Mouse (Mus musculus) forebrain, embryonic 11.5 days (tissue): Measurements from ENCODE around the gene Cenpb. TPM values are rescaled to one million over a fixed set of nuclear protein-coding genes. Genes with fewer than 3 reads are reported as not detected.

Experiments
- ATAC-seq: fragments of 200-750 bp; cut with Nextera tagmentation; replicated peaks from 2 replicates; pipeline ENCODE4 v1.8.0; 2017; ENCODE audit warnings: moderate TSS enrichment; ENCODE audit not compliant: low FRiP score
- DNase-seq: peaks from one replicate; pipeline ENCODE4 v3.0.0-alpha.2; 2017; ENCODE audit warnings: low spot score
- H3K27ac ChIP-seq: fragments of 300-500 bp; sonication (generic); 2 replicates; pipeline ENCODE4 v1.5.1; 2014; ENCODE audit warnings: low read depth, low read length
- H3K27me3 ChIP-seq: fragments of 300-500 bp; sonication (generic); 2 replicates; pipeline ENCODE4 v1.6.1; 2014; ENCODE audit warnings: mild to moderate bottlenecking, low read length, mixed read lengths; ENCODE audit not compliant: control insufficient read depth, insufficient read depth
- H3K36me3 ChIP-seq: fragments of 300-500 bp; sonication (generic); 2 replicates; pipeline ENCODE4 v1.6.1; 2014; ENCODE audit warnings: mild to moderate bottlenecking, low read length, moderate library complexity, mixed read lengths; ENCODE audit not compliant: control insufficient read depth, insufficient read depth
- H3K4me1 ChIP-seq: fragments of 300-500 bp; sonication (generic); replicated peaks from 2 replicates; pipeline ENCODE4 v1.6.1; 2014; ENCODE audit warnings: low read length, mixed read lengths; ENCODE audit not compliant: control insufficient read depth, insufficient read depth
- H3K4me2 ChIP-seq: fragments of 300-500 bp; sonication (generic); 2 replicates; pipeline ENCODE4 v1.6.1; 2014; ENCODE audit warnings: low read depth, mild to moderate bottlenecking, low read length, moderate library complexity, mixed read lengths; ENCODE audit not compliant: severe bottlenecking
- H3K4me3 ChIP-seq: fragments of 300-500 bp; sonication (generic); 2 replicates; pipeline ENCODE4 v1.5.1; 2014; ENCODE audit warnings: low read depth, low read length
- H3K9ac ChIP-seq: fragments of 300-500 bp; sonication (generic); 2 replicates; pipeline ENCODE4 v1.6.1; 2014; ENCODE audit warnings: low read length
- H3K9me3 ChIP-seq: fragments of 300-500 bp; sonication (generic); 2 replicates; pipeline ENCODE4 v1.6.1; 2016; ENCODE audit warnings: low read length, mixed read lengths; ENCODE audit not compliant: control insufficient read depth
- WGBS: fragments of 180-500 bp; shearing (Covaris S2); extraction: QIAGEN DNeasy Blood & Tissue Kit; methylation state at CpG from one replicate; pipeline ENCODE4 v1.1.7; 2014; 5-methylcytosine and 5-hydroxymethylcytosine counted together
- polyA plus RNA-seq: library from polyadenylated mRNA; unstranded; fragments of >200 nt; fragmentation: Nextera tagmentation; extraction: Ambion mirVana; gene quantifications from 2 replicates; pipeline ENCODE4 v1.2.1, GENCODE M21; 2014

The Cenpb gene
- polyA plus RNA-seq, 1 experiment from 2014 or later, result 12.3 TPM

GRCm38 (mm10) chr2:131176491-131176890 lies 3.4 kb downstream of the Cenpb start:
- 74% methylated on average over 5 of the region's 5 CpGs for WGBS
- Histone ChIP-seq H3K4me2 (peak overlapping the region; percentile 3; the same call in 1 of the 2 replicates), H3K27me3 (peaks cover 16% of the 10 kb centered on the region), H3K9me3 (no peaks in the 10 kb centered on the region), H3K36me3 (no peaks in the 10 kb centered on the region; the same call in 1 of the 2 replicates), H3K27ac (no peak overlapping the region), H3K4me3 (no peak overlapping the region), H3K9ac (0 out of 2 replicates have a peak overlapping the region, but pooled peaks have one; percentile 13), H3K4me1 (peaks cover 20% of the 10 kb centered on the region)
- ATAC-seq (no peak), DNase-seq (no peak)

GRCm38 (mm10) chr2:131175945-131176309 lies 3.9 kb downstream of the Cenpb start:
- Histone ChIP-seq H3K4me1 (peaks cover 23% of the 10 kb centered on the region), H3K9me3 (no peaks in the 10 kb centered on the region), H3K9ac (no peak overlapping the region), H3K36me3 (no peaks in the 10 kb centered on the region; the same call in 1 of the 2 replicates), H3K4me3 (no peak overlapping the region), H3K4me2 (no peak overlapping the region), H3K27ac (no peak overlapping the region; the same call in 1 of the 2 replicates), H3K27me3 (peaks cover 21% of the 10 kb centered on the region)
- no peak for DNase-seq
- WGBS, result 94% methylated on average over 1 of the region's 1 CpGs
- ATAC-seq, result no peak

GRCm38 (mm10) chr2:131175286-131175944 lies 4.5 kb downstream of the Cenpb start:
- Histone ChIP-seq H3K36me3 (no peaks in the 10 kb centered on the region; the same call in 1 of the 2 replicates), H3K27ac (no peak overlapping the region; the same call in 1 of the 2 replicates), H3K4me2 (no peak overlapping the region), H3K4me3 (no peak overlapping the region), H3K27me3 (peaks cover 23% of the 10 kb centered on the region), H3K9ac (no peak overlapping the region), H3K4me1 (peaks cover 23% of the 10 kb centered on the region), H3K9me3 (no peaks in the 10 kb centered on the region)
- DNase-seq, result no peak
- no peak for ATAC-seq
- 68% methylated on average over 3 of the region's 3 CpGs for WGBS

GRCm38 (mm10) chr2:131174700-131175099 lies 5.2 kb downstream of the Cenpb start:
- H3K36me3 ChIP-seq, result no peaks in the 10 kb centered on the region; the same call in 1 of the 2 replicates
- peaks cover 23% of the 10 kb centered on the region for H3K4me1 ChIP-seq
- H3K27ac ChIP-seq, result no peak overlapping the region
- H3K9me3 ChIP-seq, result no peaks in the 10 kb centered on the region
- H3K9ac ChIP-seq, result no peak overlapping the region; the same call in 1 of the 2 replicates
- peak; percentile 67 for ATAC-seq
- peak overlapping the region; percentile 33 for H3K4me3 ChIP-seq
- WGBS, result 5% methylated on average over 11 of the region's 11 CpGs
- DNase-seq, result peak; percentile 69
- H3K27me3 ChIP-seq, result peaks cover 25% of the 10 kb centered on the region
- peak overlapping the region; percentile 81 for H3K4me2 ChIP-seq

- Histone ChIP-seq H3K27ac (no peak overlapping the region), H3K27me3 (peaks cover 25% of the 10 kb centered on the region), H3K9me3 (no peaks in the 10 kb centered on the region), H3K36me3 (no peaks in the 10 kb centered on the region; the same call in 1 of the 2 replicates), H3K4me1 (peaks cover 11% of the 10 kb centered on the region), H3K4me3 (no peak overlapping the region), H3K4me2 (no peak overlapping the region), H3K9ac (no peak overlapping the region)
- ATAC-seq (no peak), DNase-seq (no peak)
- 45% methylated on average over 9 of the region's 9 CpGs for WGBS
Measured at GRCm38 (mm10) chr2:131172322-131172721, 7.5 kb downstream of the Cenpb start.

GRCm38 (mm10) chr2:131171401-131172104 lies 8.3 kb downstream of the Cenpb start:
- Histone ChIP-seq H3K4me1 (peaks cover 4% of the 10 kb centered on the region), H3K9me3 (no peaks in the 10 kb centered on the region), H3K4me2 (peak overlapping the region; percentile 29; the same call in 1 of the 2 replicates), H3K27ac (no peak overlapping the region), H3K9ac (0 out of 2 replicates have a peak overlapping the region, but pooled peaks have one; percentile 16), H3K4me3 (no peak overlapping the region), H3K27me3 (peaks cover 25% of the 10 kb centered on the region), H3K36me3 (no peaks in the 10 kb centered on the region; the same call in 1 of the 2 replicates)
- ATAC-seq, result no peak
- 4% methylated on average over 43 of the region's 43 CpGs for WGBS
- no peak for DNase-seq

- ATAC-seq, result no peak
- Histone ChIP-seq H3K36me3 (no peaks in the 10 kb centered on the region; the same call in 1 of the 2 replicates), H3K4me2 (no peak overlapping the region), H3K4me3 (no peak overlapping the region), H3K9me3 (no peaks in the 10 kb centered on the region), H3K27me3 (peaks cover 25% of the 10 kb centered on the region), H3K9ac (0 out of 2 replicates have a peak overlapping the region, but pooled peaks have one; percentile 10), H3K4me1 (peaks cover 4% of the 10 kb centered on the region; the same call in 1 of the 2 replicates), H3K27ac (no peak overlapping the region)
- WGBS, result 11% methylated on average over 9 of the region's 9 CpGs
- DNase-seq, result no peak
Measured at GRCm38 (mm10) chr2:131170936-131171335, 8.9 kb downstream of the Cenpb start.

- H3K9me3 ChIP-seq, result no peaks in the 10 kb centered on the region
- no peak for DNase-seq
- H3K27me3 ChIP-seq, result peaks cover 25% of the 10 kb centered on the region
- peaks cover 4% of the 10 kb centered on the region; the same call in 1 of the 2 replicates for H3K4me1 ChIP-seq
- 48% methylated on average over 1 of the region's 1 CpGs for WGBS
- H3K36me3 ChIP-seq, result no peaks in the 10 kb centered on the region; the same call in 1 of the 2 replicates
- ATAC-seq, result no peak
- H3K4me2 ChIP-seq, result no peak overlapping the region
- no peak overlapping the region for H3K4me3 ChIP-seq
- no peak overlapping the region for H3K27ac ChIP-seq
- no peak overlapping the region for H3K9ac ChIP-seq
Measured at GRCm38 (mm10) chr2:131168914-131169313, 11.0 kb downstream of the Cenpb start.
